Mouse (Mus musculus): ENCODE data around the gene Gorasp1.

GRCm38 (mm10) chr9:119972166-119972565 lies 34.8 kb upstream of the Gorasp1 start:
- TF ChIP-seq CTCF (conservative IDR thresholded peaks at IDR 0.05; ENCODE audit: insufficient read depth, insufficient read length, low read depth, low read length) (no peak), POLR2A (IDR thresholded peaks at IDR 0.05; ENCODE audit: low read depth, low read length) (no peak)

Data from kidney, adult 2 months (tissue).